Mouse (Mus musculus): Measurements from ENCODE around the gene Unc79. TPM values are rescaled to one million over a fixed set of nuclear protein-coding genes. Genes with fewer than 3 reads are reported as not detected.

Gene Unc79
- polyA plus RNA-seq, 1 experiment = 2.0 TPM

GRCm38 (mm10) chr12:103214797-103215196, 266.1 kb downstream of the Unc79 start:
- no peaks in the 10 kb centered on the region for H3K27me3 ChIP-seq (ENCODE audit: control insufficient read depth, insufficient read depth, low read length)
- TF ChIP-seq CTCF (IDR thresholded peaks at IDR 0.05; ENCODE audit: control insufficient read depth, insufficient read depth, insufficient replicate concordance, low read depth, low read length) = no peak
- no peak for TF ChIP-seq POLR2A (IDR thresholded peaks at IDR 0.05; ENCODE audit: control insufficient read depth, low read depth, low read length)
- H3K4me3 ChIP-seq (ENCODE audit: control insufficient read depth, low read depth, low read length) = no peak overlapping the region
- no peak overlapping the region for H3K27ac ChIP-seq (ENCODE audit: control insufficient read depth, insufficient read depth, low read depth, low read length)
- no peaks in the 10 kb centered on the region for H3K36me3 ChIP-seq (ENCODE audit: control insufficient read depth, insufficient read depth, low read length)
- H3K4me1 ChIP-seq (ENCODE audit: control insufficient read depth, insufficient read depth, low read length) = no peaks in the 10 kb centered on the region

- no peaks in the 10 kb centered on the region for H3K36me3 ChIP-seq (ENCODE audit: control insufficient read depth, insufficient read depth, low read length)
- H3K4me1 ChIP-seq (ENCODE audit: control insufficient read depth, insufficient read depth, low read length) = no peaks in the 10 kb centered on the region
- H3K27me3 ChIP-seq (ENCODE audit: control insufficient read depth, insufficient read depth, low read length) = no peaks in the 10 kb centered on the region
- TF ChIP-seq CTCF (IDR thresholded peaks at IDR 0.05; ENCODE audit: control insufficient read depth, insufficient read depth, insufficient replicate concordance, low read depth, low read length) (no peak), POLR2A (IDR thresholded peaks at IDR 0.05; ENCODE audit: control insufficient read depth, low read depth, low read length) (no peak)
- no peak overlapping the region for H3K27ac ChIP-seq (ENCODE audit: control insufficient read depth, insufficient read depth, low read depth, low read length)
- H3K4me3 ChIP-seq (ENCODE audit: control insufficient read depth, low read depth, low read length) = no peak overlapping the region
Observed at GRCm38 (mm10) chr12:103215877-103216610, 267.4 kb downstream of the Unc79 start.

GRCm38 (mm10) chr12:103223671-103224070, 275.0 kb downstream of the Unc79 start:
- H3K4me1 ChIP-seq (ENCODE audit: control insufficient read depth, insufficient read depth, low read length) = no peaks in the 10 kb centered on the region
- TF ChIP-seq CTCF (IDR thresholded peaks at IDR 0.05; ENCODE audit: control insufficient read depth, insufficient read depth, insufficient replicate concordance, low read depth, low read length) (no peak), POLR2A (IDR thresholded peaks at IDR 0.05; ENCODE audit: control insufficient read depth, low read depth, low read length) (no peak)
- no peaks in the 10 kb centered on the region for H3K36me3 ChIP-seq (ENCODE audit: control insufficient read depth, insufficient read depth, low read length)
- H3K4me3 ChIP-seq (ENCODE audit: control insufficient read depth, low read depth, low read length) = no peak overlapping the region
- H3K27me3 ChIP-seq (ENCODE audit: control insufficient read depth, insufficient read depth, low read length) = no peaks in the 10 kb centered on the region
- H3K27ac ChIP-seq (ENCODE audit: control insufficient read depth, insufficient read depth, low read depth, low read length) = no peak overlapping the region

- no peaks in the 10 kb centered on the region for H3K4me1 ChIP-seq (ENCODE audit: control insufficient read depth, insufficient read depth, low read length)
- no peaks in the 10 kb centered on the region for H3K27me3 ChIP-seq (ENCODE audit: control insufficient read depth, insufficient read depth, low read length)
- H3K27ac ChIP-seq (ENCODE audit: control insufficient read depth, insufficient read depth, low read depth, low read length) = no peak overlapping the region
- TF ChIP-seq CTCF (IDR thresholded peaks at IDR 0.05; ENCODE audit: control insufficient read depth, insufficient read depth, insufficient replicate concordance, low read depth, low read length) (no peak), POLR2A (IDR thresholded peaks at IDR 0.05; ENCODE audit: control insufficient read depth, low read depth, low read length) (no peak)
- no peaks in the 10 kb centered on the region for H3K36me3 ChIP-seq (ENCODE audit: control insufficient read depth, insufficient read depth, low read length)
- no peak overlapping the region for H3K4me3 ChIP-seq (ENCODE audit: control insufficient read depth, low read depth, low read length)
Observed at GRCm38 (mm10) chr12:103226121-103226520, 277.5 kb downstream of the Unc79 start.

- TF ChIP-seq CTCF (IDR thresholded peaks at IDR 0.05; ENCODE audit: control insufficient read depth, insufficient read depth, insufficient replicate concordance, low read depth, low read length) = no peak
- no peak for TF ChIP-seq POLR2A (IDR thresholded peaks at IDR 0.05; ENCODE audit: control insufficient read depth, low read depth, low read length)
- H3K27ac ChIP-seq (ENCODE audit: control insufficient read depth, insufficient read depth, low read depth, low read length) = no peak overlapping the region
- no peaks in the 10 kb centered on the region for H3K36me3 ChIP-seq (ENCODE audit: control insufficient read depth, insufficient read depth, low read length)
- H3K4me1 ChIP-seq (ENCODE audit: control insufficient read depth, insufficient read depth, low read length) = no peaks in the 10 kb centered on the region
- no peak overlapping the region for H3K4me3 ChIP-seq (ENCODE audit: control insufficient read depth, low read depth, low read length)
- no peaks in the 10 kb centered on the region for H3K27me3 ChIP-seq (ENCODE audit: control insufficient read depth, insufficient read depth, low read length)
Observed at GRCm38 (mm10) chr12:103229058-103229457, 280.4 kb downstream of the Unc79 start.

Other genes starting within 250 kb of the Unc79 start
- 32.3 and 35.2 TPM in 2 replicates for gene Itpk1, start 243.9 kb upstream of the Unc79 start, polyA plus RNA-seq (2012; rRNA removed)
- 7.9 and 8.8 TPM in 2 replicates for gene Moap1, start 205.2 kb upstream of the Unc79 start, polyA plus RNA-seq (2012; rRNA removed)
- gene Tmem251, start 205.1 kb upstream of the Unc79 start, polyA plus RNA-seq (2012; rRNA removed) = 0.90 and 1.1 TPM in 2 replicates
- 3.6 and 4.5 TPM in 2 replicates for gene Gm28051, start 191.1 kb upstream of the Unc79 start, polyA plus RNA-seq (2012; rRNA removed)
- gene Gon7, start 191.1 kb upstream of the Unc79 start, polyA plus RNA-seq (2012; rRNA removed) = 11.0 and 11.2 TPM in 2 replicates
- 44.5 and 47.2 TPM in 2 replicates for gene Ubr7, start 190.9 kb upstream of the Unc79 start, polyA plus RNA-seq (2012; rRNA removed)
- 28.7 and 31.3 TPM in 2 replicates for gene Gm20604, start 190.2 kb upstream of the Unc79 start, polyA plus RNA-seq (2012; rRNA removed)
- gene Btbd7, start 70.4 kb upstream of the Unc79 start, polyA plus RNA-seq (2012; rRNA removed) = 21.5 and 21.9 TPM in 2 replicates
- 455 and 485 TPM in 2 replicates for gene Cox8c, start 49.5 kb upstream of the Unc79 start, polyA plus RNA-seq (2012; rRNA removed)